Mouse (Mus musculus) thymus, adult 2 months (tissue): ENCODE results near the gene Slc15a3. TPM values are rescaled to one million over a fixed set of nuclear protein-coding genes. Genes with fewer than 3 reads are reported as not detected.

ENCODE experiments used
- DNase-seq: peaks from one replicate; pipeline ENCODE4 v3.0.0; 2021
- H3K27ac ChIP-seq: fragments of 200-500 bp; 2 replicates; pipeline ENCODE4 v1.5.1; 2012; ENCODE audit warnings: low read length, control low read depth; ENCODE audit not compliant: control insufficient read depth, insufficient read depth
- H3K27me3 ChIP-seq: fragments of 200-500 bp; 2 replicates; pipeline ENCODE4 v1.6.1; 2012; ENCODE audit warnings: mild to moderate bottlenecking, low read length, moderate library complexity, mixed read lengths; ENCODE audit not compliant: control insufficient read depth, insufficient read depth
- H3K36me3 ChIP-seq: fragments of 200-500 bp; 2 replicates; pipeline ENCODE4 v1.6.1; 2012; ENCODE audit warnings: mild to moderate bottlenecking, low read length, moderate library complexity; ENCODE audit not compliant: control insufficient read depth, insufficient read depth
- H3K4me1 ChIP-seq: fragments of 200-500 bp; replicated peaks from 2 replicates; pipeline ENCODE4 v1.6.1; 2012; ENCODE audit warnings: low read length; ENCODE audit not compliant: control insufficient read depth, insufficient read depth
- H3K4me3 ChIP-seq: fragments of 200-500 bp; 2 replicates; pipeline ENCODE4 v1.5.1; 2012; ENCODE audit warnings: mild to moderate bottlenecking, low read length, control low read depth, moderate library complexity; ENCODE audit not compliant: control insufficient read depth, insufficient read depth
- CTCF ChIP-seq: fragments of 200-500 bp; IDR thresholded peaks from 2 replicates; pipeline ENCODE4 v1.5.1; 2012; ENCODE audit warnings: mild to moderate bottlenecking, control low read depth, low read length, moderate library complexity, borderline replicate concordance; ENCODE audit not compliant: control insufficient read depth, poor library complexity, insufficient read depth; ENCODE audit errors: extremely low read depth
- POLR2A ChIP-seq: fragments of 200-500 bp; IDR thresholded peaks from 2 replicates; pipeline ENCODE4 v1.6.1; 2012; ENCODE audit warnings: mild to moderate bottlenecking, low read length, control low read depth, moderate library complexity; ENCODE audit not compliant: control insufficient read depth, poor library complexity, insufficient read depth; ENCODE audit errors: extremely low read depth
- WGBS: fragments of 180-500 bp; shearing (Covaris S2); methylation state at CpG from one replicate; pipeline ENCODE4 v1.1.7; 2018; 5-methylcytosine and 5-hydroxymethylcytosine counted together
- polyA plus RNA-seq: library from polyadenylated mRNA; depleted of rRNA; stranded (reverse); fragments of >200 nt; gene quantifications from 2 replicates; pipeline ENCODE4 v1.2.3, GENCODE M21; 2012

The Slc15a3 gene
- polyA plus RNA-seq, 1 experiment, result 29.7 TPM

DNA sequence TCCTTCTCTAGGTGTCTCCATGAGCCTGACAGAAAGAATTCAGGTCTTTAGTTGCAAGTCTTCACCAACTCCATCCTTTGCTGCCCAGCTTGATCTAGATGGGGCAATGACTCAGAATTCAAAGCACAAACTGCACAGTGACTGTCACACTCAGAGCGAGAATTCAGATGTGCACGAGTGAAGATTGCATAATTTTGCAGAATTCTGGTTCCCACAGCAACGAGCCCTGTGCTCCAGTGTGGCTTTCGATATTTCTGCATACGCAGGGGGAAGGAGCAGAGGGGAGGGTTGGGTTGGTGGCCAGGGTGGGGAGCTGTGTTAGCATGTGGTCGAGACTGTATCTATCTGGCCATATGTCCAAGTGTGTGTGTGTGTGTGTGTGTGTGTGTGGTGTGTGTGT lies 38.5 kb upstream of the Slc15a3 start:
- no peak for DNase-seq
- Histone ChIP-seq H3K27me3 (no peaks in the 10 kb centered on the region), H3K4me1 (peaks cover 2% of the 10 kb centered on the region), H3K4me3 (no peak overlapping the region), H3K36me3 (peaks cover 41% of the 10 kb centered on the region), H3K27ac (no peak overlapping the region)
- no peak for TF ChIP-seq POLR2A
- TF ChIP-seq CTCF, result no peak
- WGBS, result 32% methylated on average over 6 of the region's 6 CpGs

DNA sequence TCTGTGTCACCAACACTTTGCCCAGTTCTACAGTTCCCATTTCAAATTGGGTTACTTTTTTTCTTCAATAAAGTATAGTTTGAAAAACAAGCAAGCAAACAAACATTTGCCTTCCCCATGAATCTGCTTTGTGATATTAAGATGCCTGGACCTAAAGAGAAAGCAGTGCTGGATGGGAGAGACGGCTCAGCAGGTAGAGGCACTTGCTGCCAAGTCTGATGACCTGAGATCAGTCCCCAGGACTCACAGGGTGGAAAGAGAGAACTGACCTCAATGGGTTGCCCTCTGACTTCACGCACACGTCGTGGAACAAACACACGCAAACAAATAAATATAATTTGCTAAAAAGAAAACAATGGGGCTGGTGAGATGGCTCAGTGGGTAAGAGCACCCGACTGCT lies 37.6 kb upstream of the Slc15a3 start:
- 97% methylated on average over 6 of the region's 6 CpGs for WGBS
- Histone ChIP-seq H3K4me1 (peaks cover 2% of the 10 kb centered on the region; the same call in 1 of the 2 replicates), H3K27ac (no peak overlapping the region), H3K27me3 (no peaks in the 10 kb centered on the region), H3K4me3 (no peak overlapping the region), H3K36me3 (peaks cover 35% of the 10 kb centered on the region)
- no peak for TF ChIP-seq POLR2A
- TF ChIP-seq CTCF, result no peak
- no peak for DNase-seq

DNA sequence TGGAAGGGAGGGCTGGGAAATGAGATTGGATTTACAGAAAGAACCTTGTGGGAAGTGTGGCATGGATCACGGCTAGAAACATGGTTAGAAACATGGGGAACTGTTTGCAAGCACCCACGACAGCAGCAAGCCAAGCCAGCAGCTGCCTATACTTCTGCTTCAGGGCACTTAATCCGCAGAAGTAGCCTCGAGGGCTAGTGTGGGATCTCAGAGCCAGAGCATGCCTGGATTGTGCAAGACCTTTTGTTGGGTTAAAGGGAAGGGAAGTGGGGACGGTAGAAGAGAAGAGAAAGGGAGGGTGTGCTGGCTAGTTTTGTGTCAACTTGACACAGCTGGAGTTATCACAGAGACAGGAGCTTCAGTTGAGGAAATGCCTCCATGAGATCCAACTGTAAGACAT lies 35.8 kb upstream of the Slc15a3 start:
- H3K27ac ChIP-seq, result no peak overlapping the region
- H3K4me3 ChIP-seq, result no peak overlapping the region
- H3K4me1 ChIP-seq, result peaks cover 2% of the 10 kb centered on the region; the same call in 1 of the 2 replicates
- no peak for TF ChIP-seq POLR2A
- no peak for TF ChIP-seq CTCF
- no peaks in the 10 kb centered on the region for H3K27me3 ChIP-seq
- peaks cover 26% of the 10 kb centered on the region for H3K36me3 ChIP-seq
- no peak for DNase-seq
- WGBS, result 82% methylated on average over 5 of the region's 5 CpGs

GRCm38 (mm10) chr19:10804850-10805660 lies 34.5 kb upstream of the Slc15a3 start:
- WGBS, result 97% methylated on average over 2 of the region's 2 CpGs
- Histone ChIP-seq H3K27ac (no peak overlapping the region), H3K4me3 (no peak overlapping the region), H3K36me3 (peaks cover 22% of the 10 kb centered on the region), H3K4me1 (peaks cover 5% of the 10 kb centered on the region), H3K27me3 (no peaks in the 10 kb centered on the region)
- TF ChIP-seq CTCF (no peak), POLR2A (no peak)
- no peak for DNase-seq

DNA sequence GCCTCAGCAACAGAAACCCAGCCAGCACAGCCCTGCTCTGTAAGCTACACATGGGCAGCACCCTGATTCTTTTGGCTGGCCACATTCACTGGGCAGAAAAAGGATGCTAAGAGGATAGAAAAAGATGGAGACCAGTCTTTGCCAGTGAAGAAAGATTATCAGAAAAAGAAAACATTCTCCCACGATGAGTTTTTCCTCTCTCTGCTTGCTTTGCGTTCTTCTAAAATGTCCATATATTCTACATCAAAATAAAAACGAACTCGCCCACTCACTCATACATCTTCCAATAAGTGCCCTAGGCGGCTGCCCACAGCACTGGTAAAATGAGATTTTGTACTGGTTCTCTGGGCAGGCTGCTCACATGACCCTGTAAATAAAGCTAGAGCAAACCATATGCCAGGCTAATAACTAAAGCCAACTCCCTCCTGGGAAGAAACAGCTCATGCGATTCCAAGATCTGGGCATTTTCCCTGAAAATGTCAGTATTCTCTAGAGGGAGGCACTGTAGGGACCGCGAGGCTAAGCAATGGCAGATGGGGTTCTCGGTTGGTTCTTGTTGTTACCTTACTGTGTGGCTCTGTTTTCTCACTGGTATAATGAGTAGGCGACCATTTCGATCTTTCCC lies 33.8 kb upstream of the Slc15a3 start:
- 97% methylated on average over 11 of the region's 11 CpGs for WGBS
- Histone ChIP-seq H3K4me1 (peaks cover 8% of the 10 kb centered on the region), H3K36me3 (peaks cover 18% of the 10 kb centered on the region), H3K27ac (no peak overlapping the region), H3K27me3 (no peaks in the 10 kb centered on the region), H3K4me3 (no peak overlapping the region)
- no peak for DNase-seq
- no peak for TF ChIP-seq CTCF
- TF ChIP-seq POLR2A, result no peak

GRCm38 (mm10) chr19:10808524-10809233 lies 30.8 kb upstream of the Slc15a3 start:
- TF ChIP-seq CTCF, result no peak
- no peak for TF ChIP-seq POLR2A
- H3K27me3 ChIP-seq, result no peaks in the 10 kb centered on the region
- no peak for DNase-seq
- 94% methylated on average over 12 of the region's 12 CpGs for WGBS
- peaks cover 5% of the 10 kb centered on the region for H3K4me1 ChIP-seq
- H3K4me3 ChIP-seq, result no peak overlapping the region
- peaks cover 26% of the 10 kb centered on the region for H3K36me3 ChIP-seq
- H3K27ac ChIP-seq, result no peak overlapping the region
